Mouse (Mus musculus) neutrophil, adult 65 days (primary cell): ENCODE data around the gene Dusp11. TPM values are rescaled to one million over a fixed set of nuclear protein-coding genes. Genes with fewer than 3 reads are reported as not detected.

ENCODE experiments used
- total RNA-seq: library from RNA; stranded (reverse); gene quantifications from 2 replicates; pipeline ENCODE4 v1.2.4, GENCODE M21; 2023

Gene Dusp11
- total RNA-seq, result 148 and 168 TPM in 2 replicates

GRCm38 (mm10) chr6:85961101-85962091 is at the start of gene Dusp11:
TSS of gene Dusp11 (minus strand) at chr6:85961667.

GRCm38 (mm10) chr6:85915539-85916513 is 45.6 kb downstream of the Dusp11 start, which contains the start of gene Nat8f1:
TSS of gene Nat8f1 (minus strand) at chr6:85915687.

GRCm38 (mm10) chr6:85911587-85911986 is 49.9 kb downstream of the Dusp11 start, which contains the start of gene Tprkb:
TSS of gene Tprkb (plus strand) at chr6:85911865.

GRCm38 (mm10) chr6:85904642-85905061 is 56.8 kb downstream of the Dusp11 start, which contains the start of gene Nat8f4:
TSS of gene Nat8f4 (minus strand) at chr6:85904884.

Other genes with a start within 250 kb of the Dusp11 start
- gene Nat8f7, start 248.5 kb downstream of the Dusp11 start, total RNA-seq, result not detected in 2 replicates
- not detected in 2 replicates for gene Nat8f3, start 195.9 kb downstream of the Dusp11 start, total RNA-seq
- gene Nat8f6, start 140.7 kb downstream of the Dusp11 start, total RNA-seq, result not detected in 2 replicates
- not detected in 2 replicates for gene Nat8f5, start 140.7 kb downstream of the Dusp11 start, total RNA-seq
- gene Nat8, start 129.6 kb downstream of the Dusp11 start, total RNA-seq, result not detected in 2 replicates
- not detected in 2 replicates for gene Nat8f2, start 92.5 kb downstream of the Dusp11 start, total RNA-seq
- 0.32 and 0.59 TPM in 2 replicates for gene Nat8f4, start 56.8 kb downstream of the Dusp11 start, total RNA-seq
- 6.8 TPM in 2 replicates for gene Tprkb, start 49.8 kb downstream of the Dusp11 start, total RNA-seq
- gene Nat8f1, start 46.0 kb downstream of the Dusp11 start, total RNA-seq, result 0.93 and 1.7 TPM in 2 replicates
- not detected in 2 replicates for gene Figla, start 54.5 kb upstream of the Dusp11 start, total RNA-seq
- gene Add2, start 67.0 kb upstream of the Dusp11 start, total RNA-seq, result 1.2 and 2.7 TPM in 2 replicates
- not detected in 2 replicates for gene Tgfa, start 233.6 kb upstream of the Dusp11 start, total RNA-seq